Mouse (Mus musculus) liver, embryonic 11.5 days (tissue): ENCODE data around the gene Acss2. TPM values are rescaled to one million over a fixed set of nuclear protein-coding genes. Genes with fewer than 3 reads are reported as not detected.
A peak's percentile ranks its signal among the peaks of the same experiment; 100 is the strongest.
"Not testable (repeated sequence)": the region's sequence is repeated elsewhere in the genome, so short reads cannot be mapped to it uniquely, and the experiment has no call there.

Source experiments
- ATAC-seq: fragments of 200-750 bp; cut with Nextera tagmentation; replicated peaks from 2 replicates; pipeline ENCODE4 v1.8.0; 2017; ENCODE audit warnings: moderate number of reproducible peaks, mild to moderate bottlenecking, moderate TSS enrichment, moderate library complexity; ENCODE audit not compliant: low FRiP score
- DNase-seq: peaks from one replicate; pipeline ENCODE4 v3.0.0-alpha.2; 2017; ENCODE audit warnings: low spot score
- H3K27ac ChIP-seq: fragments of 300-500 bp; sonication (generic); 2 replicates; pipeline ENCODE4 v1.5.1; 2014; ENCODE audit warnings: mild to moderate bottlenecking, low read depth, low read length, control low read depth
- H3K27me3 ChIP-seq: fragments of 300-500 bp; sonication (generic); replicated peaks from 2 replicates; pipeline ENCODE4 v1.6.1; 2014; ENCODE audit warnings: low read length, mixed read lengths; ENCODE audit not compliant: control insufficient read depth, insufficient read depth
- H3K36me3 ChIP-seq: fragments of 300-500 bp; sonication (generic); 2 replicates; pipeline ENCODE4 v1.6.1; 2014; ENCODE audit warnings: mild to moderate bottlenecking, low read length, moderate library complexity, mixed read lengths; ENCODE audit not compliant: control insufficient read depth, insufficient read depth
- H3K4me1 ChIP-seq: fragments of 300-500 bp; sonication (generic); replicated peaks from 2 replicates; pipeline ENCODE4 v1.6.1; 2014; ENCODE audit warnings: low read length, mixed read lengths; ENCODE audit not compliant: control insufficient read depth, insufficient read depth
- H3K4me2 ChIP-seq: fragments of 300-500 bp; sonication (generic); 2 replicates; pipeline ENCODE4 v1.6.1; 2014; ENCODE audit warnings: mild to moderate bottlenecking, control low read depth, moderate library complexity
- H3K4me3 ChIP-seq: fragments of 300-500 bp; sonication (generic); 2 replicates; pipeline ENCODE4 v1.5.1; 2014; ENCODE audit warnings: low read depth, low read length, control low read depth
- H3K9ac ChIP-seq: fragments of 300-500 bp; sonication (generic); 2 replicates; pipeline ENCODE4 v1.6.1; 2014; ENCODE audit warnings: low read depth, low read length, control low read depth
- H3K9me3 ChIP-seq: fragments of 300-500 bp; sonication (generic); 2 replicates; pipeline ENCODE4 v1.6.1; 2016; ENCODE audit warnings: low read length, inconsistent platforms, mixed read lengths; ENCODE audit not compliant: control insufficient read depth
- WGBS: fragments of 180-500 bp; shearing (Covaris S2); extraction: QIAGEN DNeasy Blood & Tissue Kit; methylation state at CpG from one replicate; pipeline ENCODE4 v1.1.7; 2014; 5-methylcytosine and 5-hydroxymethylcytosine counted together
- polyA plus RNA-seq: library from polyadenylated mRNA; unstranded; fragments of >200 nt; fragmentation: Nextera tagmentation; extraction: Ambion mirVana; gene quantifications from 2 replicates; pipeline ENCODE4 v1.2.1, GENCODE M21; 2014

The Acss2 gene
- polyA plus RNA-seq, 1 experiment from 2014 or later = 28.5 TPM

- H3K36me3 ChIP-seq = no peaks in the 10 kb centered on the region
- ATAC-seq = no peak
- H3K9me3 ChIP-seq = no peaks in the 10 kb centered on the region
- no peak overlapping the region for H3K9ac ChIP-seq
- no peak overlapping the region for H3K4me3 ChIP-seq
- H3K27me3 ChIP-seq = no peaks in the 10 kb centered on the region
- WGBS = 48% methylated on average over 1 of the region's 1 CpGs
- no peaks in the 10 kb centered on the region for H3K4me1 ChIP-seq
- no peak overlapping the region for H3K27ac ChIP-seq
- H3K4me2 ChIP-seq = no peak overlapping the region
- no peak for DNase-seq
Observed at GRCm38 (mm10) chr2:155524378-155524777, 6.6 kb downstream of the Acss2 start.

- no peak overlapping the region for H3K9ac ChIP-seq
- ATAC-seq (no peak; the same call in 1 of the 2 replicates), DNase-seq (no peak)
- H3K9me3 ChIP-seq = no peaks in the 10 kb centered on the region
- 32% methylated on average over 5 of the region's 5 CpGs for WGBS
- H3K27me3 ChIP-seq = no peaks in the 10 kb centered on the region
- H3K36me3 ChIP-seq = no peaks in the 10 kb centered on the region
- no peak overlapping the region for H3K4me2 ChIP-seq
- H3K4me3 ChIP-seq = no peak overlapping the region
- H3K27ac ChIP-seq = no peak overlapping the region
- H3K4me1 ChIP-seq = no peaks in the 10 kb centered on the region
Observed at GRCm38 (mm10) chr2:155527367-155527766, 9.6 kb downstream of the Acss2 start.

- Histone ChIP-seq H3K9ac (no peak overlapping the region), H3K27me3 (no peaks in the 10 kb centered on the region), H3K4me1 (no peaks in the 10 kb centered on the region), H3K9me3 (no peaks in the 10 kb centered on the region), H3K36me3 (no peaks in the 10 kb centered on the region), H3K4me3 (no peak overlapping the region), H3K4me2 (no peak overlapping the region), H3K27ac (no peak overlapping the region)
- no peak for DNase-seq
- ATAC-seq = no peak
Observed at GRCm38 (mm10) chr2:155536292-155536691, 18.5 kb downstream of the Acss2 start.

- Histone ChIP-seq H3K9ac (no peak overlapping the region), H3K4me1 (no peaks in the 10 kb centered on the region), H3K27ac (no peak overlapping the region), H3K4me3 (no peak overlapping the region), H3K9me3 (no peaks in the 10 kb centered on the region), H3K27me3 (no peaks in the 10 kb centered on the region), H3K4me2 (peak overlapping the region; percentile 22; the same call in 1 of the 2 replicates), H3K36me3 (no peaks in the 10 kb centered on the region)
- ATAC-seq (no peak), DNase-seq (no peak)
- WGBS = 71% methylated on average over 5 of the region's 5 CpGs
Observed at GRCm38 (mm10) chr2:155537761-155538462, 20.2 kb downstream of the Acss2 start.

- H3K27ac ChIP-seq, H3K4me1 ChIP-seq, DNase-seq, H3K27me3 ChIP-seq, H3K9me3 ChIP-seq, ATAC-seq, H3K36me3 ChIP-seq, H3K4me3 ChIP-seq, H3K9ac ChIP-seq: not testable (repeated sequence)
- 0 out of 2 replicates have a peak overlapping the region, but pooled peaks have one; percentile 37 for H3K4me2 ChIP-seq
- WGBS = 79% methylated on average over 14 of the region's 19 CpGs
Observed at GRCm38 (mm10) chr2:155538463-155539057, 20.8 kb downstream of the Acss2 start.

- H3K36me3 ChIP-seq = no peaks in the 10 kb centered on the region
- no peaks in the 10 kb centered on the region for H3K27me3 ChIP-seq
- no peak for DNase-seq
- no peak overlapping the region for H3K27ac ChIP-seq
- H3K4me1 ChIP-seq = no peaks in the 10 kb centered on the region
- no peak overlapping the region for H3K9ac ChIP-seq
- no peak for ATAC-seq
- H3K4me3 ChIP-seq = no peak overlapping the region
- no peaks in the 10 kb centered on the region for H3K9me3 ChIP-seq
- H3K4me2 ChIP-seq = no peak overlapping the region
Observed at GRCm38 (mm10) chr2:155539696-155540095, 21.9 kb downstream of the Acss2 start.

GRCm38 (mm10) chr2:155540822-155541458, 23.2 kb downstream of the Acss2 start:
- H3K27ac ChIP-seq = no peak overlapping the region
- H3K4me2 ChIP-seq = no peak overlapping the region
- no peak overlapping the region for H3K9ac ChIP-seq
- no peaks in the 10 kb centered on the region for H3K36me3 ChIP-seq
- H3K9me3 ChIP-seq = no peaks in the 10 kb centered on the region
- ATAC-seq (no peak), DNase-seq (no peak)
- no peaks in the 10 kb centered on the region for H3K27me3 ChIP-seq
- H3K4me1 ChIP-seq = no peaks in the 10 kb centered on the region
- 68% methylated on average over 6 of the region's 6 CpGs for WGBS
- no peak overlapping the region for H3K4me3 ChIP-seq

GRCm38 (mm10) chr2:155546955-155547354, 29.2 kb downstream of the Acss2 start:
- 65% methylated on average over 1 of the region's 1 CpGs for WGBS
- no peak overlapping the region for H3K27ac ChIP-seq
- no peaks in the 10 kb centered on the region for H3K27me3 ChIP-seq
- no peak overlapping the region for H3K9ac ChIP-seq
- no peaks in the 10 kb centered on the region; the same call in 1 of the 2 replicates for H3K36me3 ChIP-seq
- no peaks in the 10 kb centered on the region for H3K9me3 ChIP-seq
- DNase-seq (no peak), ATAC-seq (no peak)
- H3K4me3 ChIP-seq = no peak overlapping the region
- no peaks in the 10 kb centered on the region for H3K4me1 ChIP-seq
- no peak overlapping the region for H3K4me2 ChIP-seq
